Mouse (Mus musculus) forebrain, embryonic 13.5 days (tissue): Measurements from ENCODE around the gene Kcnip4. TPM values are rescaled to one million over a fixed set of nuclear protein-coding genes. Genes with fewer than 3 reads are reported as not detected.

Source experiments
- ATAC-seq: fragments of 200-750 bp; cut with Nextera tagmentation; 2 replicates; pipeline ENCODE4 v1.8.0; 2017
- H3K27ac ChIP-seq: fragments of 300-500 bp; sonication (generic); 2 replicates; pipeline ENCODE4 v1.5.1; 2015; ENCODE audit warnings: inconsistent platforms, mild to moderate bottlenecking, moderate library complexity
- H3K27me3 ChIP-seq: fragments of 300-500 bp; sonication (generic); 2 replicates; pipeline ENCODE4 v1.6.1; 2015; ENCODE audit warnings: mild to moderate bottlenecking, inconsistent platforms
- H3K36me3 ChIP-seq: fragments of 300-500 bp; sonication (generic); 2 replicates; pipeline ENCODE4 v1.6.1; 2015; ENCODE audit warnings: mild to moderate bottlenecking, inconsistent platforms; ENCODE audit not compliant: poor library complexity, severe bottlenecking
- H3K4me1 ChIP-seq: fragments of 300-500 bp; sonication (generic); 2 replicates; pipeline ENCODE4 v1.6.1; 2015; ENCODE audit warnings: inconsistent platforms
- H3K4me2 ChIP-seq: fragments of 300-500 bp; sonication (generic); 2 replicates; pipeline ENCODE4 v1.6.1; 2015; ENCODE audit warnings: inconsistent platforms, mild to moderate bottlenecking, moderate library complexity
- H3K4me3 ChIP-seq: fragments of 300-500 bp; sonication (generic); 2 replicates; pipeline ENCODE4 v1.5.1; 2015; ENCODE audit warnings: mild to moderate bottlenecking, inconsistent platforms
- H3K9ac ChIP-seq: fragments of 300-500 bp; sonication (generic); 2 replicates; pipeline ENCODE4 v1.6.1; 2015; ENCODE audit warnings: mild to moderate bottlenecking, inconsistent platforms
- H3K9me3 ChIP-seq: fragments of 300-500 bp; sonication (generic); replicated peaks from 2 replicates; pipeline ENCODE4 v1.6.1; 2016; ENCODE audit warnings: inconsistent platforms
- WGBS: fragments of 180-500 bp; shearing (Covaris S2); methylation state at CpG from one replicate; pipeline ENCODE4 v1.1.7; 2015; 5-methylcytosine and 5-hydroxymethylcytosine counted together
- polyA plus RNA-seq: library from polyadenylated mRNA; unstranded; fragments of >200 nt; fragmentation: Nextera tagmentation; extraction: Ambion mirVana; gene quantifications from 2 replicates; pipeline ENCODE4 v1.2.1, GENCODE M21; 2015

Kcnip4 gene
- polyA plus RNA-seq, 1 experiment from 2014 or later, result 3.0 TPM

GRCm38 (mm10) chr5:49188236-49188635, 336.5 kb downstream of the Kcnip4 start:
- H3K36me3 ChIP-seq, result no peaks in the 10 kb centered on the region
- H3K4me2 ChIP-seq, result no peak overlapping the region
- H3K27me3 ChIP-seq, result no peaks in the 10 kb centered on the region
- no peak for ATAC-seq
- no peaks in the 10 kb centered on the region for H3K4me1 ChIP-seq
- no peaks in the 10 kb centered on the region for H3K9me3 ChIP-seq
- no peak overlapping the region for H3K27ac ChIP-seq
- no peak overlapping the region for H3K4me3 ChIP-seq
- no peak overlapping the region for H3K9ac ChIP-seq
- 87% methylated on average over 1 of the region's 1 CpGs for WGBS

- no peak overlapping the region for H3K27ac ChIP-seq
- H3K36me3 ChIP-seq, result no peaks in the 10 kb centered on the region
- H3K4me2 ChIP-seq, result no peak overlapping the region
- no peaks in the 10 kb centered on the region for H3K27me3 ChIP-seq
- no peak overlapping the region for H3K9ac ChIP-seq
- no peaks in the 10 kb centered on the region for H3K9me3 ChIP-seq
- 75% methylated on average over 2 of the region's 2 CpGs for WGBS
- H3K4me3 ChIP-seq, result no peak overlapping the region
- H3K4me1 ChIP-seq, result no peaks in the 10 kb centered on the region
- peak; percentile 96 for ATAC-seq
Observed at GRCm38 (mm10) chr5:49150116-49150811, 374.4 kb downstream of the Kcnip4 start.

GRCm38 (mm10) chr5:49149684-49150083, 375.0 kb downstream of the Kcnip4 start:
- 86% methylated on average over 2 of the region's 2 CpGs for WGBS

DNA sequence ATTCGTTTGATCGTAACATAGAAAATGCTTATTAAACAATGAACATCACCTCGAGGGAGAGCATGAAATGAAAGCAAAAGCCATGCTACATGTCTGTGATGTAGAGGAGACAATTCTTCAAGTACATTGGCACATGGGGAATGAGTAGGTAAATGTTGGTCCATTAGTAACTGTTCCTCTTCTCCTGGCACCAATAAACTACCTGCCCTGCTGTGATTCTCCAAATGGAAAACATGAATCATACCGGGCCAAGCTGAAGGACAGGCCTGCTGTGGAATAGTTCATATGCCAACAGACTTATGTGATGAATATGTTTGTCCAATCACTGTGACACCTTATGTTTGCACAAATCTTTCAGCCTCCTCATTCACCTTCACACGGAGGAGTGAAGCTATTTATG, 429.3 kb downstream of the Kcnip4 start:
- Histone ChIP-seq H3K4me3 (no peak overlapping the region), H3K4me2 (no peak overlapping the region), H3K36me3 (no peaks in the 10 kb centered on the region), H3K9ac (no peak overlapping the region), H3K27ac (no peak overlapping the region), H3K27me3 (no peaks in the 10 kb centered on the region), H3K9me3 (no peaks in the 10 kb centered on the region), H3K4me1 (no peaks in the 10 kb centered on the region)
- ATAC-seq, result no peak
- WGBS, result 73% methylated on average over 5 of the region's 5 CpGs

More at GRCm38 (mm10) chr5:49149684-49150083, 375.0 kb downstream of the Kcnip4 start:
- no peaks in the 10 kb centered on the region for H3K9me3 ChIP-seq
- H3K4me2 ChIP-seq, result no peak overlapping the region
- no peak overlapping the region for H3K9ac ChIP-seq
- peak; percentile 55 for ATAC-seq
- H3K27ac ChIP-seq, result no peak overlapping the region
- no peaks in the 10 kb centered on the region for H3K4me1 ChIP-seq
- no peak overlapping the region for H3K4me3 ChIP-seq
- H3K27me3 ChIP-seq, result no peaks in the 10 kb centered on the region
- no peaks in the 10 kb centered on the region for H3K36me3 ChIP-seq

DNA sequence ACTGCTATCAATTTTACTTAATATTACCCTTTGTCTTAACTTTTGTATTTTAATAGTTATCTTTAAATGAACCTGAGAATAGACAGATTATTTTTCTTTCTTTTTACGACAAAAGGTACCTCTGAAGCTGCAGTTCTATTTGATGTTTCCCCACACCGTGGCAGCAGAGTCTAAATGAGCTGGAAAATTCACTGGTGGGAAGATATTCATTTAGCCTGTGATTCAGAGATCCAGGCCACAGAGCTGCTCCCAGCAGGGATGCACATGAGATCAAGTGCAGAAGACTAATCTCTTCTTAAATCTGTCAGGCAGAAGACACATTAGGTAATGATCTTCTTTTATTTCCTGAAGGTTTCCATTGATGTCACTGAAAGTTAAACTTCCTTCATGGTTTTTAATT, 429.8 kb downstream of the Kcnip4 start:
- Histone ChIP-seq H3K9me3 (no peaks in the 10 kb centered on the region), H3K4me3 (no peak overlapping the region), H3K27me3 (no peaks in the 10 kb centered on the region), H3K36me3 (no peaks in the 10 kb centered on the region), H3K27ac (no peak overlapping the region), H3K4me2 (no peak overlapping the region), H3K4me1 (no peaks in the 10 kb centered on the region), H3K9ac (no peak overlapping the region)
- ATAC-seq, result no peak
- WGBS, result 42% methylated on average over 2 of the region's 2 CpGs

DNA sequence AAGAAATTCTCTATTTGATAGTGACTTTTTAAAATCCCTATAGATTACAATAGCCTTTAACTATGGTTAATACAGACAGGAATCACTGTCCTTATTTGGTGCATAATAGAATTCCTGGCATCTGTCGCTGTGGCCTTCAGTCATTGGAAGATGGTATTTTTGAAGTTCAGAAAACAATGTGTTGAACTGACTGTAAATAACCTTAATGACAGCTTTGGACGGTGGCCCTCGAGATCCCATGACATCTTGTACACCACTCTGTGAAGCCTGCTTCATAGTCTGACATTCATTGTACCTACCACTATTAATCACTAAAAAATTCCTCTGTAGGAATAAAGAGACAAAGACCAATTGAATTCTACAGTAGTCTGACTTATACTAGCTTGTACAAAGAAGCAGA, 430.4 kb downstream of the Kcnip4 start:
- WGBS, result 59% methylated on average over 3 of the region's 3 CpGs
- Histone ChIP-seq H3K4me2 (no peak overlapping the region), H3K36me3 (no peaks in the 10 kb centered on the region), H3K4me3 (no peak overlapping the region), H3K4me1 (no peaks in the 10 kb centered on the region), H3K9me3 (no peaks in the 10 kb centered on the region), H3K27ac (no peak overlapping the region), H3K9ac (no peak overlapping the region), H3K27me3 (no peaks in the 10 kb centered on the region)
- no peak for ATAC-seq

GRCm38 (mm10) chr5:49090122-49090680, 434.5 kb downstream of the Kcnip4 start:
- Histone ChIP-seq H3K9me3 (no peaks in the 10 kb centered on the region), H3K27me3 (no peaks in the 10 kb centered on the region), H3K4me2 (peak overlapping the region; percentile 25; the same call in 1 of the 2 replicates), H3K27ac (no peak overlapping the region), H3K36me3 (no peaks in the 10 kb centered on the region), H3K4me1 (no peaks in the 10 kb centered on the region), H3K4me3 (no peak overlapping the region), H3K9ac (no peak overlapping the region)
- 11% methylated on average over 6 of the region's 6 CpGs for WGBS
- ATAC-seq, result peak; percentile 93

- no peaks in the 10 kb centered on the region for H3K36me3 ChIP-seq
- 31% methylated on average over 1 of the region's 1 CpGs for WGBS
- no peaks in the 10 kb centered on the region for H3K9me3 ChIP-seq
- H3K4me3 ChIP-seq, result no peak overlapping the region
- H3K4me1 ChIP-seq, result no peaks in the 10 kb centered on the region
- H3K9ac ChIP-seq, result no peak overlapping the region
- H3K27me3 ChIP-seq, result no peaks in the 10 kb centered on the region
- no peak for ATAC-seq
- no peak overlapping the region for H3K27ac ChIP-seq
- no peak overlapping the region for H3K4me2 ChIP-seq
Observed at GRCm38 (mm10) chr5:49065646-49066045, 459.1 kb downstream of the Kcnip4 start.

DNA sequence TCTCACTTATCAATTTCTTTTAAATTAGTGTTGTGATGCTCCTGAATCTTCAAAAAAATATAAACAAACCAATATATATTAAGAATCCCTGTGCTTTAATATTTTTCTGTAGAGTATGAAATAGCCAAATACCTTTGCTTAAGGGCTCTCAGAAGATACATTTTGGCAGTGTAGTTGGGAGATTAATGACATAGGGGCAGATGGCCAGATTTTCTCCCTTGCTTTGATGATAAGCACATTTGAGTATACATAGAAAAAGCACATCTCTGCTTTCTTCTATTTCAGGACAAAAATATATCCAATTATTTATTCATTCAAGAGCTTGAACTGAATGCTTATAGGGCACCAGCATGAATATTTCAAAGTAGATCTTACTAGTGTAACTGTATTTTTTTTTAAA, 465.8 kb downstream of the Kcnip4 start:
- no peak overlapping the region for H3K9ac ChIP-seq
- no peaks in the 10 kb centered on the region for H3K36me3 ChIP-seq
- no peak overlapping the region for H3K4me3 ChIP-seq
- H3K27ac ChIP-seq, result no peak overlapping the region
- no peak overlapping the region for H3K4me2 ChIP-seq
- no peaks in the 10 kb centered on the region for H3K4me1 ChIP-seq
- H3K9me3 ChIP-seq, result no peaks in the 10 kb centered on the region
- H3K27me3 ChIP-seq, result no peaks in the 10 kb centered on the region
- no peak for ATAC-seq

DNA sequence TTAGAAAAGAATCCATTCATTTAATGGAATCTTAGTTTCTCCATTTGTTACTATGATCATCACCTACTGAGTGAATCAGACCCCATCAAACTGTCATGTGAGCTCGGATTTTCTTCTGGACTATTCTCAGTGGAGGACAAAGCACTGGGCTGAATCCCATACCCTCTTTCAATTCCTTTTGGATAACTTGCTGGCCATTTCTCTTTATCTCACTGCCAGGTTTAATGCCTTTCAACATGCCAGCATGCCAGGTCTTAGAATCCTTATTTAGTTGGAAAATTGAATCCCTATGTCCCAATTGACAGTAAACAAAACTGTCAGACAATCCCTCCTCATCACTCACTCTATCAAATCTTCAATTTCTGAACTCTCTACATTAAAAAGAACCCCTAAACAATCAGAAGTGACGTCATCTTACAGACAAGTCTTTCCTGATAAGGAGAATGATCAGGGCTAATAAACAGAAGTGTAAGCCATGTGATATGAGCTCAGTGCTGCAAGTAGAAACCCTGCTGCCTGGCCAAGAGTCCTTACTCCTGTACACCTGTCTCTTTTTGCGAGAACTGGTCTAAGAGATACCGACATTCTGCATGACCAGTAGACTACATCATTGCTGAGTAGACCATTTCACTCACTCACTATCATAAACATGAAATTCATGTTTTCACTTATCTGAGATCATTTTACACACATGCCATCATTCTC, 466.9 kb downstream of the Kcnip4 start:
- Histone ChIP-seq H3K4me2 (no peak overlapping the region), H3K4me3 (no peak overlapping the region), H3K27me3 (no peaks in the 10 kb centered on the region), H3K27ac (no peak overlapping the region), H3K9ac (no peak overlapping the region), H3K36me3 (no peaks in the 10 kb centered on the region), H3K9me3 (no peaks in the 10 kb centered on the region), H3K4me1 (no peaks in the 10 kb centered on the region)
- 85% methylated on average over 4 of the region's 4 CpGs for WGBS
- no peak for ATAC-seq

DNA sequence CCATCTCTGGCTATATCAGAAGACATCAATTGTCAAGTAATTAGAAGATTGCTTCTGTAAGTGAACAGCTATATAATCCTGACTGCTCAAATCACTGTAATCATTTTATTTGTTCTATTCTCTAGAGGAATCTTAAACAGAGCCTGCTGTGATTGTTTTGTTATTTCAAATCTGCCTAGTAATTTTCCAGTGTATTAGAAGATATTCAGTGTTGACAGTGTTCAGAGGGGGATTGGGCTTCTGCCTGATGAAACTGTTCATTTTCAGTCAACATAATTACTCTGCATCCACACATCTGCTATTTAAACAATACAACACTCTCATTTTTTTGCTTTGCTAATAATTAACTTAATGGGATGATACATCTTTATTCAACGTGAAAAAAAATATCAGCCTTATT, 476.7 kb downstream of the Kcnip4 start:
- Histone ChIP-seq H3K4me2 (no peak overlapping the region), H3K36me3 (no peaks in the 10 kb centered on the region), H3K9ac (no peak overlapping the region), H3K9me3 (no peaks in the 10 kb centered on the region), H3K27ac (no peak overlapping the region), H3K27me3 (no peaks in the 10 kb centered on the region), H3K4me3 (no peak overlapping the region), H3K4me1 (no peaks in the 10 kb centered on the region)
- peak; percentile 67 for ATAC-seq
- 57% methylated on average over 1 of the region's 1 CpGs for WGBS

DNA sequence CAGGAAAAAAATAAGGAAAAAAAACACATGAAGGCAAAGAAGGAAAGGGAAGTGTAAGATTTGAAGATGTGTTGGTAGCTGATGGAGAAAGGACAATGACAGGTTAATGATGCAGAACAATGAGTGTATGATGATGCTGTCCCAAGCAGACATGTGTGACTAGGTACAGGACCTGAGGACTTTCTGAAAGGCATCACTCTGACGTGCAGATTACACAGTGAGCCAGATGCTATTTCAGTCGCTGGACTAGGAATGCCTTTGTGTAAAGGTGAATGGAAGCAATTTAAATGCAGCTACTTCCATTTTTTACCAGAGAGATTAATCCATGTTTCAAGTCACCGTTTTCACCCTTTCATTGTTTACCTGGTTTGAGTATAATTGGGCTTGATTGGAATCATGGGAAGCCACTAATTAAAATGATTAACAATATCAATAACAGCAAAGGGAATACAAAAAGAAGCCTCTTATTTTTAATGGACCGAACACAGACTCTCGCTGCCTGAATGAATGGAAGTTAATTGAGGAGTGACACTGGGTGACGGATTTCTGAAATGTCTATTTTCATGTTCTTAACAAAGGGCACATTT, 483.4 kb downstream of the Kcnip4 start:
- H3K4me1 ChIP-seq, result peaks cover 9% of the 10 kb centered on the region
- 7% methylated on average over 6 of the region's 6 CpGs for WGBS
- no peak overlapping the region for H3K27ac ChIP-seq
- no peak overlapping the region for H3K4me2 ChIP-seq
- no peaks in the 10 kb centered on the region for H3K9me3 ChIP-seq
- no peaks in the 10 kb centered on the region for H3K36me3 ChIP-seq
- no peaks in the 10 kb centered on the region for H3K27me3 ChIP-seq
- ATAC-seq, result peak; percentile 70; the same call in 1 of the 2 replicates
- no peak overlapping the region for H3K4me3 ChIP-seq
- no peak overlapping the region for H3K9ac ChIP-seq
